Mouse (Mus musculus) layer of hippocampus, postnatal 14 days (tissue): ENCODE measurements at regions not wholly inside any gene's neighbourhood (a gene's known extent, or its start where the extent isn't known, plus 50 kb on each side); places are given as distances from the start of the nearest gene placed in this dataset.

Source experiments
- DNase-seq, 2 experiments: peaks; one replicate each; pipeline ENCODE4 v3.0.0; 2021 to 2022; ENCODE audit warnings: low spot score in 2 of 2, mixed read lengths in 1 of 2

DNA sequence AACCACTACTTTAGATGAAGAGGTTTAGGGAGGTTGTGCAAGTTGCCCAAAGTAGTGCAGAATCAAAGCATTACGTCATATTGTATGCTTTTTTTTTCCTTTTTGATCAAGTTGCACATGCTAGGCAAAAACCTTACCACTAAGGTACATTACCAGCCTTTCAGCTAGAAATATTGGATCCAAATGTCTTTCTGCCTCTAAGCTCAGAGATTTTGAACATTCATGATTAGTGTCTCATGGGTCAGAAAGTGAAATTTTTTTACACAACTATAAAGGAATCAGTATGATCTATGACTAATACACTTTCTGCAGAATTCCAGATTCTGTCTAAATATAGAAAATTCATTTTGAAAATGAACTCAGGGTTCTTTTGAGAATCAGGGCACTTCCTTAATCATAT lies 92.3 kb upstream of the Cdkn2b start:
- no peak for DNase-seq

GRCm38 (mm10) chr4:89402324-89402723 lies 91.5 kb upstream of the Cdkn2b start:
- no peak for DNase-seq

DNA sequence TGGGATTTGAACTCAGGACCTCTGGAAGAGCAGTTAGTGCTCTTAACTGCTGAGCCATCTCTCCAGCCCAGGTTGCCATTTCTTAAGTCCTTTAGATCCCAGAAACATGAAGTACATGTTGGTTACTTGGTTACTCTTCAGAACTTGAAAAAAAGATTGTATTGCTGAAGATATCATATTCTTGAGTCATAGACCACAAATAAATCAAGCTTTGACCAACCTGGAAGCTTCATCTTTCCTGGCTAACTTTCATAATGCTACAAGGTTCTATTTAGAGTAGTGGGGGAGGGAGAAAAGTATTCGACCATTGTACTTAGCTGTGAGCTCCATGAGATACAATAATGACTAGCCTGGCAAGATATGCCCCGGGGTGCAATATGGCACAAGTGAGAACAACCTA lies 90.9 kb upstream of the Cdkn2b start:
- DNase-seq = no peak

- no peak for DNase-seq
These were observed 89.5 kb upstream of the Cdkn2b start for GRCm38 (mm10) chr4:89400342-89400741.

DNA sequence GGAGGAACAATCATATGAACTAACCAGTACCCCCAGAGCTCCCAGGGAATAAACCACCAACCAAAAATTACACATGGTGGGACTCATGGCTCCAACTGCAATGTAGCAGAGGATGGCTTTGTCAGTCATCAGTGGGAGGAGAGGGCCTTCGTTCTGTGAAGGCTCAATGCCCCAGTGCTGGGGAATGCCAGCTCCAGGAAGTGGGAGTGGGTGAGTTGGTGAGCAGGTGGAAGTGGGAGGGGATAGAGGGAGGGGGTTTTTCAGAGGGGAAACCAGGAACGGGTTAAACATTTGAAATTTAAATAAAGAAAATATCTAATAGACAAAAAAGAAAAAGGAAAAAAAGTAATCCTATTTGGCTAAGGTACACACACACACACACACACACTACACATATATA lies 88.4 kb upstream of the Cdkn2b start:
- no peak for DNase-seq

- no peak for DNase-seq
These were observed 85.2 kb upstream of the Cdkn2b start for GRCm38 (mm10) chr4:89396020-89396419.

GRCm38 (mm10) chr4:89395336-89395735 lies 84.5 kb upstream of the Cdkn2b start:
- no peak for DNase-seq

DNA sequence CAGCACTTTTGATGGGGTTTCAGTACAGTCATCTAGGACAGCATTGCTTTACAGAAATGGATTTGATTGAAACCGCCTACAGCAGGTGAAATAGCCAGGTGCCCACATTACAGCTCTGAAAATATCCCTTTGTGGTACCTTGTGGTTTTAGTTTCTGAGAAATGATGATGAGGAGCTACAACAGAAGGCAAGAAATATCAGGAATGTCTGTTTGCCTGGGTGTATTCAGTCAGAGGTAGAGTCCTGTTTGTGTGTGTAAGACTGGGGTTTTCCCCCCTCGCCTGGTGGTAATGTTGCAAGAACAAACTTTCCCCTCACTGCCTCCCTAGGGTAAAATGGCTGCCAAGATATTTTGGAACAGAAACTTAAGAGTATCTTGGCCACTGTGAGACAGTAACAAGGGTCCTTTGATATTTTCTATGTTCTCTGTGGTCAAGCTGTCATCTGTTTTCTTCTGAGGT lies 82.4 kb upstream of the Cdkn2b start:
- no peak for DNase-seq

DNA sequence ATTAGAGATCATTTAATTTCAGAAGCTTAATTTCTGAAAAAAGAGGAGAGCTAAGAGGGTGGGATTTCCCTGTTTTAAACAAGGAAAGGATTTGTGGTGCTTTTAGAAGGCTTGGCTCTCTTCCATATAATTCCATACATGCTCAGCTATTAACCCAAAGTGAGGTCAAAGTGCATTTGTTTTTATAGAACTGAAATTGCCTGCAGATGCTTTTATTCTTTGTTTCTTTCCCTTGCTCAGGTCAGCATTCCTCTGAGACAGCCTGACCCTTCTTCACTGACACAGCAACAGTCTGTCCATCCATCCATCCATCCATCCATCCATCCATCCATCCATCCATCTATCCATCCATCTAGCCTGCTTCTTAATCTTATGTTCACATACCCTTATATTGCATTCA lies 82.0 kb upstream of the Cdkn2b start:
- no peak for DNase-seq

GRCm38 (mm10) chr4:89391463-89392308 lies 80.8 kb upstream of the Cdkn2b start:
- no peak for DNase-seq

DNA sequence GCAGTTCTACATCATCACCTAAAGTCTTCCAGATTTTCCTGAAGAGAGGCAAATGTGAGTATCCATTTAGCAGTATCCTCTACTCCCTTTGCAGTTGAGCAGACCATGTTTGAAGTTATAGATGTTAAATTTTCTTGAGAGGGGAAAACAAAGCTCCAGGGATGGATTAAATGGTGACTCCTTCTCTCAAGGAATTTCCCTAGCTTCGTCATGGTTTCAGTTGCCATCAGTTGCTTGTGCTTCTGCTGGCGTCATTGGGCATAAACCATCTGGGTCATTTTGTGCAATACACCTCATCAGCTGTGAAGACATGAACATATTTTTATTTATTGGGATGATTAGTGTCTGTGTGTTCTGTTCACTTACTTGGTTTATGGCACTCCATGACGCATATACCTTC lies 72.7 kb upstream of the Cdkn2b start:
- no peak for DNase-seq

DNA sequence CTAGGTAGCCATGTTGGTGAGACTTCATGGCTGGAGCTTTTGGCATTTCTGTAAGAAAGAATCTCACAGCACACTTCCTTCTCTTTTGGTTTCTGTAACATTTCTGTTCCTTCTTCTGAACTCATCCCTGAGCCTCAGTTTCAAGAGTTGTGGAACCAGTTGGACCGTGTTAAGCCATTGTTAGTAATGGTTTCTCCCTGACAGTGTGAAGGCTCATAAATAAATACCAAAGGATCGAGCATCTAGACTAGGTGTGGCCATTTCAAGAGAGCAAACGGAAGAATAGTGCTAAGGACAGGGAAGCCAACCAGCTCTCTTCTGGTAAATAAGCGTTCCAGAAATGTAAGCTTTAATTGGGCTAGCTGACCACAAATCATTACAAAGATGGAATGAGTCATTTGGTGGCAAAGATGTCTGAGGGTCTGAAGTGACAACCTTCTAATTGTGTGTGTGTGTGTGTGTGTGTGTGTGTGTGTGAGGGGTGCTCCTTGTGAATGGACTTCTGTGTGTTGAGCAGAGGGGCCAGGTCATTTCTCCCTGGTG lies 71.7 kb upstream of the Cdkn2b start:
- no peak for DNase-seq

- no peak for DNase-seq
These were observed 70.9 kb upstream of the Cdkn2b start for GRCm38 (mm10) chr4:89381763-89382162.

GRCm38 (mm10) chr4:89381077-89381476 lies 70.2 kb upstream of the Cdkn2b start:
- no peak for DNase-seq

GRCm38 (mm10) chr4:89380330-89380945 lies 69.6 kb upstream of the Cdkn2b start:
- no peak for DNase-seq

- DNase-seq = no peak
These were observed 68.9 kb upstream of the Cdkn2b start for GRCm38 (mm10) chr4:89379622-89380329.

GRCm38 (mm10) chr4:89372631-89373030 lies 61.8 kb upstream of the Cdkn2b start:
- DNase-seq = no peak

- DNase-seq = peak in 1 of 2 experiments; percentile 18
These were observed 58.1 kb upstream of the Cdkn2b start for GRCm38 (mm10) chr4:89368850-89369524.

DNA sequence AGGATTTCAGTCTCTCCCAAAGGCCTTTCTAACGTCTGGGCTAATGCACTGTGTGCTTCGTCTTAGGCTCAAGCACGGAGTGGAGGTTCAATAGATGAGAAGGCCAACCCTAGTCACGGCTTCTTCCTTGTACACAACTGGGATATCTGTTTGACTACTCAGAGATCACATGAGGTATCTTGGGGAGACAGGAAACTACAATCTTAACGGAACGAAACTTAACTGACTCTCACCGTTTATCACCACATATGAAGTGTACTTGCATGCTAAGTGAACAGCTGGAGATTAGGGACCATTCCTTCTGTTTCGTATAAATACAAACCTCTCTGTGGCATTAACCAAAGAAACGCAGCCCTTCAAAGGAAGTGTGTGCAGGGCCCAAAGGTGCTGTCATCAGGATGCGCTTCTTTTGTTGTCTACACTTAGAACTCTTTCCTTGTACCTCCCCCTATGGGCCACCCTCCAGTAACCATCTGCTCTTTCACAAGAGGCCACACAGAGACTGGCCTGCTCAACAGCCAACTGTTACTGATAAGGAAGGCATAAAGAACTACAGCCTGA lies 55.8 kb upstream of the Cdkn2b start:
- no peak for DNase-seq

GRCm38 (mm10) chr4:89365875-89366274 lies 55.0 kb upstream of the Cdkn2b start:
- no peak for DNase-seq

GRCm38 (mm10) chr4:89363150-89363683 lies 52.4 kb upstream of the Cdkn2b start:
- no peak for DNase-seq
